Mouse (Mus musculus): Measurements from ENCODE around the gene Scamp5. TPM values are rescaled to one million over a fixed set of nuclear protein-coding genes. Genes with fewer than 3 reads are reported as not detected.
"Not testable (repeated sequence)": the region's sequence is repeated elsewhere in the genome, so short reads cannot be mapped to it uniquely, and the experiment has no call there.

The Scamp5 gene
- polyA plus RNA-seq, 1 experiment from 2014 or later = 10.5 TPM

DNA sequence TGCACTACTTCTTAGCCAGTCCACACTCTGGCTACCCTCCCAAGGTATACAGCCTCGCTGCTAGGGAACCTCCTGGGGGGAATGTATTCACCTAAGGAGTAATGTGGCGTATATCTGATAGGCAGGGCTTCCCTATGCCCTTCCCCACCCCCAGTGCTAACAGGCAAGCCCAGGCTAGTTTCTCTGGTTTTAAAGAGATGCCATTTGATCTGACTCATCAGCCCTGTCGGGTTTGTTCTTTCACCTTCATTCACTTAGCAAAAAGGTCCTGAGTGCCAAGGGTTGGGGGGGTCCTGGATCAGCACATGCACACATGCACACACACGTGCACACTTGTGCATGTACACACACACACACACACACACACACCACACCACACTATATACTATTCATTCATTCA, 39.9 kb downstream of the Scamp5 start:
- Histone ChIP-seq H3K36me3 (peaks cover 3% of the 10 kb centered on the region; the same call in 1 of the 2 replicates), H3K9ac (no peak overlapping the region), H3K4me2 (no peak overlapping the region), H3K27ac (no peak overlapping the region), H3K4me1 (peaks cover 23% of the 10 kb centered on the region), H3K4me3 (no peak overlapping the region), H3K9me3 (replicated peaks) (no peaks in the 10 kb centered on the region), H3K27me3 (replicated peaks) (no peaks in the 10 kb centered on the region)
- WGBS (ENCODE audit: insufficient replicate concordance) = 63% methylated on average over 4 of the region's 4 CpGs
- ATAC-seq = no peak

DNA sequence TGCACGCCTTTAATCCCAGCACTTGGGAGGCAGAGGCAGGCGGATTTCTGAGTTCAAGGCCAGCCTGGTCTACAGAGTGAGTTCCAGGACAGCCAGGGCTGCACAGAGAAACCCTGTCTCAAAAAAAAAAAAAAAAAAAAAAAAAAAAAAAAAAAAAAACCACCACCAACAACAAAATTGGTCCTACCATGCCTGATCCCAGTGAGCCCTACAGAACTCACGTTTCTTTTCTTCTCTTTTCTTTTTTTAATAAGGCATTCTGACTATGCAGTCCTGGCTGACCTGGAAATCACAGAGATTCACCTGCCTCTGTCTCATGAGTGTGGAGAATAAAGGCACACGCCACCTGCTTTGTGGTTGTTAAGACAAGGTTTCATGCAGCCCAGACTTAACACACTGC, 40.7 kb downstream of the Scamp5 start:
- H3K27ac ChIP-seq; H3K4me3 ChIP-seq; H3K36me3 ChIP-seq; ATAC-seq; H3K9ac ChIP-seq; H3K9me3 ChIP-seq (replicated peaks); H3K27me3 ChIP-seq (replicated peaks); H3K4me2 ChIP-seq: not testable (repeated sequence)
- H3K4me1 ChIP-seq = 0 out of 2 replicates have a peak, but pooled peaks cover 17% of the 10 kb centered on the region
- WGBS (ENCODE audit: insufficient replicate concordance) = 71% methylated on average over 4 of the region's 4 CpGs

DNA sequence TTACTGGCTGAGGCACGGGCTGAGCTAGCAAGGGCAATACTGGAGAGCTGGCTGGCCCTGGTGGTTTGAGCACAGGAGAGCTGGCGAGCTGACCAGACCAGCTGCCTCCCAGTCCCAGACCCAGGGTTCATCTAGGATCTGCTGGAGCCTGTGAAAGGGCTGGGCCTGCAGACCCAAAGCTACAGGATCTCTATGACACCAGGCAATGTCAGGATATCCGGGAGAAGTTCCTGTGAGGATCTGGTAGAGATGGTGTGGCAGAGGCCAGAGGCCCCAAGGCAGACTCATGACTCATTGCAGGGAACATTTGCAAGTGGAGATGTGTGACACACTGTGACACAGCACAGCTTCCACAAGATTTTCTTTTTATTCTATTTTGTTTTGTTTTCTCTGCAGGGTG, 42.7 kb downstream of the Scamp5 start:
- Histone ChIP-seq H3K27me3 (replicated peaks) (no peaks in the 10 kb centered on the region), H3K4me2 (no peak overlapping the region), H3K9me3 (replicated peaks) (no peaks in the 10 kb centered on the region), H3K27ac (peak overlapping the region; percentile 57), H3K4me1 (peaks cover 26% of the 10 kb centered on the region), H3K36me3 (no peaks in the 10 kb centered on the region), H3K4me3 (no peak overlapping the region), H3K9ac (no peak overlapping the region)
- 39% methylated on average over 3 of the region's 3 CpGs for WGBS (ENCODE audit: insufficient replicate concordance)
- no peak for ATAC-seq

DNA sequence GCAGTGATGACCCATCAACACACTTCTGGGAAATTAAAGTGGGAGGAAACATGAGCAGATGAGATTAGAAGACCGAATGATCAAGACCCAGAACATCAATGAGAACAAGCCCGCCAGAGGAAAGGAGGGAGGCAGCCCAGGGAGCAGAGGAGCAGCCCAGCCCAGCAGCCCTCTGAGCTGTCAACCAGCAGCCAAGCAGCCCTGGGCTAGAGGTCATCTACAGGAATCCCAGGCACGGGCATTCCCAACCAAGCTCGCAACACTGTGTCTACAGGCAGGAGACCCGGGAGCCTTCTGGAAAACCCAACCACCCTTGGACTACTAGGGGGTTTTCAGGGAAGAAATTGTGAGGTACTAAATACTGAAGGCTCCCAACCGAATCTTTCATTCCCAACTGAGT, 43.8 kb downstream of the Scamp5 start:
- Histone ChIP-seq H3K36me3 (no peaks in the 10 kb centered on the region), H3K4me2 (no peak overlapping the region), H3K9me3 (replicated peaks) (no peaks in the 10 kb centered on the region), H3K27me3 (replicated peaks) (no peaks in the 10 kb centered on the region), H3K9ac (no peak overlapping the region), H3K4me1 (peaks cover 34% of the 10 kb centered on the region), H3K4me3 (no peak overlapping the region), H3K27ac (no peak overlapping the region)
- ATAC-seq = no peak
- WGBS (ENCODE audit: insufficient replicate concordance) = 50% methylated on average over 6 of the region's 6 CpGs

DNA sequence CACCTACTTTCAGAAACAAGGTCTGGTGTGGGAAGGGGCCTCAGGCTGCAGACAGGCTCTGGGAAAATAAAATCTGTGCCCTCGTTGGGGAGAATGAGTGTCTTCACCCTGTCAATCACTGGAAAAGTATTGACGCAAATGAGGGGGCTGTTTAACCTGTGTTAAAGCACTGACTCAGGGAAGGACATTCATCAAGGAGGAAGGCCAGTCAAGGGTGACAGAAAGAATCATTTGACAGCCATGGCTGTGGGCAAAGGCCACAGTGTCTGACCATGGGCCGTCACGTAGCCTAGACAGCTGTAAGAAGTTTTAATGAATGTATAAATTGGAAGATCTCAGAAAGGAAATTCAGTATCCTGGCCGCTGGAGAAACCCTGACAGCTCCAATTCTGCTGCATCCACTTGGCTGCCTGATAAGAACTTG, 46.2 kb downstream of the Scamp5 start:
- no peaks in the 10 kb centered on the region for H3K36me3 ChIP-seq
- H3K9ac ChIP-seq = no peak overlapping the region
- H3K9me3 ChIP-seq (replicated peaks) = no peaks in the 10 kb centered on the region
- no peak for ATAC-seq
- H3K4me3 ChIP-seq = no peak overlapping the region
- no peak overlapping the region for H3K4me2 ChIP-seq
- H3K27me3 ChIP-seq (replicated peaks) = no peaks in the 10 kb centered on the region
- 41% methylated on average over 5 of the region's 5 CpGs for WGBS (ENCODE audit: insufficient replicate concordance)
- peaks cover 27% of the 10 kb centered on the region for H3K4me1 ChIP-seq
- peak overlapping the region; percentile 81 for H3K27ac ChIP-seq

DNA sequence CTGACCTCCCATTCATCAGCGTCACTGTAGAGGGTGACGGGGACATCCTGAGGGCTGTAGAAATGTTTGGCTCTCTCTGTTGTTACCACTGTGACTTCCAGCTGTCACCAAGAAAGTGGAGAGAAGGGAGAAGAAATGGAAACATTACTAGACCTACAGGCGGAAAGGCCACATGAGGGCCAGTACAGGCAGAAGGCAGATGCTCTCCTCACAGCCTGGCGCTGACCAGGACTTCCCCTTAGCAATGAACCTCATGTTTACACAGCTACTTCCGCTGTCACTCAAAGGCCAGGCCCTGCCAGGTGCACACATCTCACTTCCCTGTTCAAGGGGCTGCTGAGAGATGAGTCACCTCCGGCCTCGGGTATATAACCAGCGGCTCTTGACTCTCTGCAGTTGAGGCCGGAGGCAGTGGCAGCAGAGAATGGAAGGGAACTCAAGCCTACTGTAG, 46.7 kb downstream of the Scamp5 start:
- peak; percentile 65 for ATAC-seq
- H3K4me1 ChIP-seq = peaks cover 27% of the 10 kb centered on the region
- H3K9ac ChIP-seq = no peak overlapping the region
- H3K4me2 ChIP-seq = 0 out of 2 replicates have a peak overlapping the region, but pooled peaks have one; percentile 15
- H3K4me3 ChIP-seq = no peak overlapping the region
- H3K27me3 ChIP-seq (replicated peaks) = no peaks in the 10 kb centered on the region
- peak overlapping the region; percentile 81 for H3K27ac ChIP-seq
- no peaks in the 10 kb centered on the region for H3K36me3 ChIP-seq
- 25% methylated on average over 9 of the region's 9 CpGs for WGBS (ENCODE audit: insufficient replicate concordance)
- H3K9me3 ChIP-seq (replicated peaks) = no peaks in the 10 kb centered on the region

DNA sequence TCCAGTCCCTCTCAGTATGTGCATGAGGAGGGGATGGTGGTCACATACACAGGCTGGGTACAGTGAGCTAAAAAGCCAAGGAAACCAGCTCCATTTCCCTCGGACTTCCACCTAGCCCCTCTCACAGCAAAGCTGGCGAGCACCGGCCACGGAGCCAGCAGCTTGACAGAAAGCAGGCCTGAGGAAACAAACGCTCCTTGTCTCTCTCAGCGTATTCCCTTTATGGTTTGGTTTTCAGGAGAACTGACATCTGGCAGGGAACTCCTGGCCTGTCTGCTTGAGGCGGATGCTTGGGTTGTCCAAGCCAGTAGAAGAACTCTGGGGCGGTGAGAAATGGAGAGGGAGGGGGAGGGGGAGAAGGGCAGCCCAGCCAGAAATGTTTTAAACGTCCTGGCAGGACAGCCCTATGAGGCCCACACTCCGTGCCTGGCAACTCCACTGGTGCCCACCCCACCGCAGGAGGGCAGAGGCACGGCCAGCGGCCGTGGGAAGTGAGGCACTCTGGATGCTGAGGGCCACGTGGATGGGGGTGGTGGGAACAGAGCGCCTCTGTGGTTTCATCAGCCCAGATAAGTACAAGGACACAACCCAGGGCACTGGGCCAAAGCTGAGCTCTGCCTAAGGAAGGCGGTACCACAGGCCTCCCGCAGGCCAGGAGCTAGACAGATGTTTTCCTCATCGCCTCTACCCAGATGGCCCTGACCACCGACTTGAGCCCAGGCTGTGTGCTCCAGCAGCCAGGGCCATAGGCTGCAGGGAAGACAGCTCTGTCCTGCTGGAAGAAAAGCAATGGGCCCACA, 47.3 kb downstream of the Scamp5 start:
- Histone ChIP-seq H3K4me3 (no peak overlapping the region), H3K4me2 (0 out of 2 replicates have a peak overlapping the region, but pooled peaks have one; percentile 15)
- ATAC-seq = peak; percentile 67

DNA sequence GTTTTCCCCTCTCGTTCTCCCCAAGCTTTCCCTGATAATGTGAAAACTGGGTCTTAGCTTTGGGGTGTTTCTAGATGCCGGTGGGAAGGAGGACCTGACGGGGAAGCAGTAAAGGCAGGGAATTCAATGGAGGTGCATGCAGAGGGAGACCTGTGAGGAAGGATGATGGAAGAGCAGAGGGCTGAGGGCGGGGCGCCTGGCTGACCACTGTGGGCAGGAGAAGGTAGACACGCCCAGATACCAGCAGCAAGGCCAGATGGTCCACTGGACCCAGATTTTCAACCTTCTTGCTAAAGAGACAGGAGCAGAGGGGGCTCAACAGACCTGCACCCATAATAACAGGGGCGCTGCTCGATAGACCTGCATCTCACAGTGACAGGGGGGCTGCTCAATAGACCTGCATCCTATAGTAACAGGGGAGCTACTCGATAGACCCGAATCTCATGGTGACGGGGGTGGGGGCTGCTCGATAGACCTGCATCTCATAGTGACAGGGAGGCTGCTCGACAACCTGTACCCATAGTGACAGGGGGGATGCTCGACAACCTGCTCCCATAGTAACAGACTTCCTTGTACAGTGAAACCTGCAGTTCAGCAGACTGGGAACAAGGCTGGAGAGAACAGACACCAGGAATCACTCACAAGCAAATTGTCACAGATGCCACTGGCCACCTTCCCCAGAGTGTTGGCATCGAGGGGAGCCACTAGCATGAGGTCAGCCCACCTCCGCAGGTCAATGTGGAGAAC, 48.2 kb downstream of the Scamp5 start:
- WGBS (ENCODE audit: insufficient replicate concordance) = 73% methylated on average over 16 of the region's 16 CpGs
- no peak for ATAC-seq
- Histone ChIP-seq H3K4me1 (peaks cover 27% of the 10 kb centered on the region), H3K4me2 (no peak overlapping the region), H3K4me3 (no peak overlapping the region), H3K36me3 (peaks cover 5% of the 10 kb centered on the region; the same call in 1 of the 2 replicates), H3K27ac (peak overlapping the region; percentile 81), H3K9me3 (replicated peaks) (no peaks in the 10 kb centered on the region), H3K27me3 (replicated peaks) (no peaks in the 10 kb centered on the region), H3K9ac (no peak overlapping the region)

More for the DNA sequence above, 47.3 kb downstream of the Scamp5 start:
- Histone ChIP-seq H3K9ac (no peak overlapping the region), H3K27me3 (replicated peaks) (no peaks in the 10 kb centered on the region), H3K4me1 (peaks cover 27% of the 10 kb centered on the region), H3K36me3 (no peaks in the 10 kb centered on the region), H3K9me3 (replicated peaks) (no peaks in the 10 kb centered on the region), H3K27ac (peak overlapping the region; percentile 81)
- 28% methylated on average over 20 of the region's 20 CpGs for WGBS (ENCODE audit: insufficient replicate concordance)

DNA sequence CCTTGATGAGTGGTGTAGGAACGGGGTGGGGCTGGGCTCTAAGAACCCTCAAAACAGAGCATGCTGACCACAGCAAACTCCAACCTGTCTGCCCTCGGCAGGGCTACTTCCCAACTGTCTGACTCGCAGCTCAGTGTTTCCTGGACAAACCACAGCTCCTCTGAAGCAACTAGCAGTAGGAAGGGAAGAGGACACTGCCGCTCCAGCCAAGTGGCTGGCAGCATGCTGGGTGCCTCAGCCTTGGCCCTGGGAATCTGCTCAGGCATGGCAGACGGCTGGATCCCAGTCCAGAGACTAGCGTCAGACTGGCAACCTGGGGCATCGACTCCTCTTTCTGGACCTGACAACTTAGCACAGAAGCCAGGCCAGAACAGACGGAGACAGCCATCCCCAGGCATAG, 50.5 kb downstream of the Scamp5 start:
- no peak for ATAC-seq
- no peak overlapping the region for H3K4me3 ChIP-seq
- peaks cover 27% of the 10 kb centered on the region for H3K4me1 ChIP-seq
- H3K27ac ChIP-seq = no peak overlapping the region
- H3K36me3 ChIP-seq = peaks cover 17% of the 10 kb centered on the region; the same call in 1 of the 2 replicates
- H3K4me2 ChIP-seq = no peak overlapping the region
- no peaks in the 10 kb centered on the region for H3K27me3 ChIP-seq (replicated peaks)
- no peaks in the 10 kb centered on the region for H3K9me3 ChIP-seq (replicated peaks)
- 49% methylated on average over 8 of the region's 8 CpGs for WGBS (ENCODE audit: insufficient replicate concordance)
- no peak overlapping the region for H3K9ac ChIP-seq

DNA sequence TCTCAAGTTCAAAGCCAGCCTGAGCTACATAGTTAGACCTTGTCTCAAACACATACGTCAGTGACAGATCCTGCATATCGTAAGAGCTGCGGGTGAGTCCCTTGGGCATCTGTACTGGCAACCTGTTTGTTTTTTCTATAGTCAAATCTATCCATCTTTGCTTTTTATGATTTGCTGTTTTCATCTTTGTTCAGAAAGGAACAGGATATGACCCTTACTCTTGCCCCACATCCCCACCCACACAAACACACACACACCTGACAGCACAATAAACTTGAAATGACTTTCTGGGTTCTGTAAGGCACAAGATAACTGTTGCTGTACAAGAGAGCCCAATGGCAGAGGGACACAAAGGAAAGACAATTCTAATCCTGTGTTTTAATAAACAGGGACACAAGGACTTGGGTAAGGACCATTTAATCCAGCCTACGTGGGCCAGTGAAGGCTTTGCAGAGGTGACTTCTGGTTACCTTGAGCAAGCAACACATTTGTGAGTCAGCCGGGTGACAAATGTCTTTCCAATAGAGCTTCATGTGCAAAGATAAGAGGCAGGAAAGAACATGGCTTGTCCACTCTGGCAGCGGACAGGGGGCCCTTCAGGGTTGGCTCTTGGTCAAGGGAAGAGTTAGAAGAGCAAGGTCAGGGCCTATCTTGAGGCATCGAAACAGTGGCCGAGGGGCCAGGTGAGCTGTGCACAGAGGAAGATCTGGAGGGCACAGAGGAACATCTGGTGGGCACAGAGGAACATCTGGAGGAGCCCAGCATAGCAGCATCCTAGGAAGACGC, 60.5 kb downstream of the Scamp5 start:
- Histone ChIP-seq H3K4me2 (no peak overlapping the region), H3K4me1 (no peaks in the 10 kb centered on the region), H3K9ac (no peak overlapping the region), H3K36me3 (no peaks in the 10 kb centered on the region), H3K27ac (no peak overlapping the region), H3K4me3 (no peak overlapping the region), H3K27me3 (replicated peaks) (no peaks in the 10 kb centered on the region), H3K9me3 (replicated peaks) (no peaks in the 10 kb centered on the region)
- no peak for ATAC-seq
- WGBS (ENCODE audit: insufficient replicate concordance) = 75% methylated on average over 9 of the region's 9 CpGs

DNA sequence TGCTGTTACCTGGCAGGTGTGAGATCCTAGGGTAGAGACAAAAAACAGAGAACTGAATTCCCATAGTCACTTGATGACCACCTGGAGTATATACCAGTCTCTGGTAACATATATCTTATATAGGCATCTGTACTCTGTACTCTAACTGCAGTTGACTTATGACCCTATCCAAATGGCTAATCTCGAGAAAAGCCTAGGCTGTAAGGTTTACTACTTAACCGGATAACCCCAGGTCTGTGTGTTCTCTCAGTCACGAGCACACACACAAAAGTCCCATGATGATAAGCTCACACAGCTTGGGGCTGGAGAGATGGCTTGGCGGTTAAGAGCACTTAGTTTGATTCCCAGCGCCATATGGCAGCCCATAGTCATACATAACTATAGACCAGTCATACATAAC, 61.5 kb downstream of the Scamp5 start:
- no peak overlapping the region for H3K4me3 ChIP-seq
- no peak overlapping the region for H3K4me2 ChIP-seq
- no peaks in the 10 kb centered on the region for H3K4me1 ChIP-seq
- 71% methylated on average over 5 of the region's 5 CpGs for WGBS (ENCODE audit: insufficient replicate concordance)
- no peaks in the 10 kb centered on the region for H3K9me3 ChIP-seq (replicated peaks)
- no peak for ATAC-seq
- no peak overlapping the region for H3K9ac ChIP-seq
- no peaks in the 10 kb centered on the region for H3K27me3 ChIP-seq (replicated peaks)
- H3K36me3 ChIP-seq = no peaks in the 10 kb centered on the region
- no peak overlapping the region for H3K27ac ChIP-seq

Data from liver, embryonic 12.5 days (tissue).